Mouse (Mus musculus) liver, postnatal 0 days (tissue): Measurements from ENCODE around the gene Grhpr. TPM values are rescaled to one million over a fixed set of nuclear protein-coding genes. Genes with fewer than 3 reads are reported as not detected.
"Not testable (repeated sequence)": the region's sequence is repeated elsewhere in the genome, so short reads cannot be mapped to it uniquely, and the experiment has no call there.

Experiments used
- ATAC-seq: fragments of 200-750 bp; cut with Nextera tagmentation; 2 replicates; pipeline ENCODE4 v1.8.0; 2017; ENCODE audit warnings: mild to moderate bottlenecking, moderate library complexity
- DNase-seq: peaks from one replicate; pipeline ENCODE4 v3.0.0-alpha.2; 2016
- H3K27ac ChIP-seq: fragments of 300-500 bp; sonication (generic); 2 replicates; pipeline ENCODE4 v1.5.1; 2014; ENCODE audit warnings: antibody characterized with exemption, moderate library complexity, mild to moderate bottlenecking, low read depth
- H3K27me3 ChIP-seq: fragments of 300-500 bp; sonication (generic); 2 replicates; pipeline ENCODE4 v1.6.1; 2014; ENCODE audit warnings: low read length, control low read depth, mixed read lengths; ENCODE audit not compliant: insufficient read depth
- H3K36me3 ChIP-seq: fragments of 300-500 bp; sonication (generic); replicated peaks from 2 replicates; pipeline ENCODE4 v1.6.1; 2014; ENCODE audit warnings: mild to moderate bottlenecking, control low read depth, low read length, moderate library complexity, mixed read lengths; ENCODE audit not compliant: insufficient read depth
- H3K4me1 ChIP-seq: fragments of 300-500 bp; sonication (generic); 2 replicates; pipeline ENCODE4 v1.6.1; 2014; ENCODE audit warnings: antibody characterized with exemption, mild to moderate bottlenecking, control low read depth; ENCODE audit not compliant: insufficient read depth
- H3K4me2 ChIP-seq: fragments of 300-500 bp; sonication (generic); 2 replicates; pipeline ENCODE4 v1.6.1; 2014; ENCODE audit warnings: low read depth, mild to moderate bottlenecking, low read length, moderate library complexity, mixed read lengths
- H3K4me3 ChIP-seq: fragments of 300-500 bp; sonication (generic); 2 replicates; pipeline ENCODE4 v1.5.1; 2014; ENCODE audit warnings: low read depth, low read length
- H3K9ac ChIP-seq: fragments of 300-500 bp; sonication (generic); replicated peaks from 2 replicates; pipeline ENCODE4 v1.6.1; 2014; ENCODE audit warnings: mild to moderate bottlenecking, moderate library complexity
- H3K9me3 ChIP-seq: fragments of 300-500 bp; sonication (generic); 2 replicates; pipeline ENCODE4 v1.6.1; 2016; ENCODE audit warnings: mild to moderate bottlenecking, control low read depth, low read length, mixed read lengths
- CTCF ChIP-seq: sonication (generic); IDR thresholded peaks from 2 replicates; pipeline ENCODE4 v1.5.1; 2016; ENCODE audit warnings: antibody characterized with exemption, low read depth
- EP300 ChIP-seq: IDR thresholded peaks from 2 replicates; pipeline ENCODE4 v1.6.1; 2016; ENCODE audit warnings: antibody characterized with exemption, low read depth, mild to moderate bottlenecking
- WGBS: fragments of 180-500 bp; shearing (Covaris S2); extraction: QIAGEN DNeasy Blood & Tissue Kit; methylation state at CpG from one replicate; pipeline ENCODE4 v1.1.7; 2014; ENCODE audit not compliant: insufficient replicate concordance; 5-methylcytosine and 5-hydroxymethylcytosine counted together
- polyA plus RNA-seq: library from polyadenylated mRNA; unstranded; fragments of >200 nt; fragmentation: Nextera tagmentation; extraction: Ambion mirVana; gene quantifications from 2 replicates; pipeline ENCODE4 v1.2.1, GENCODE M21; 2015

Gene Grhpr
- polyA plus RNA-seq, 1 experiment from 2014 or later, result 458 TPM

- Histone ChIP-seq H3K9ac (no peak overlapping the region), H3K9me3 (no peaks in the 10 kb centered on the region), H3K4me2 (no peak overlapping the region), H3K27me3 (no peaks in the 10 kb centered on the region), H3K4me3 (no peak overlapping the region), H3K27ac (no peak overlapping the region), H3K4me1 (peaks cover 4% of the 10 kb centered on the region), H3K36me3 (no peaks in the 10 kb centered on the region)
- TF ChIP-seq EP300 (no peak), CTCF (no peak)
- DNase-seq (no peak), ATAC-seq (0 out of 2 replicates have a peak, but pooled peaks have one; percentile 19)
- WGBS, result 29% methylated on average over 1 of the region's 1 CpGs
Measured at GRCm38 (mm10) chr4:44942237-44942636, 39.0 kb upstream of the Grhpr start.

- TF ChIP-seq CTCF (no peak), EP300 (no peak)
- Histone ChIP-seq H3K4me1 (peaks cover 4% of the 10 kb centered on the region), H3K27ac (no peak overlapping the region), H3K36me3 (no peaks in the 10 kb centered on the region), H3K4me3 (no peak overlapping the region), H3K9me3 (no peaks in the 10 kb centered on the region), H3K27me3 (no peaks in the 10 kb centered on the region), H3K9ac (no peak overlapping the region), H3K4me2 (no peak overlapping the region)
- ATAC-seq (no peak), DNase-seq (no peak)
- WGBS, result 64% methylated on average over 6 of the region's 6 CpGs
Measured at GRCm38 (mm10) chr4:44943480-44943879, 37.7 kb upstream of the Grhpr start.

GRCm38 (mm10) chr4:44944426-44945075, 36.6 kb upstream of the Grhpr start:
- no peak for DNase-seq
- ATAC-seq, result no peak
- 71% methylated on average over 10 of the region's 10 CpGs for WGBS

GRCm38 (mm10) chr4:44946126-44946525, 35.1 kb upstream of the Grhpr start:
- H3K9ac ChIP-seq, H3K4me2 ChIP-seq: not testable (repeated sequence)

More at GRCm38 (mm10) chr4:44944426-44945075, 36.6 kb upstream of the Grhpr start:
- Histone ChIP-seq H3K9ac (no peak overlapping the region), H3K36me3 (no peaks in the 10 kb centered on the region), H3K9me3 (no peaks in the 10 kb centered on the region), H3K27me3 (no peaks in the 10 kb centered on the region), H3K27ac (no peak overlapping the region), H3K4me2 (no peak overlapping the region), H3K4me3 (no peak overlapping the region), H3K4me1 (peaks cover 4% of the 10 kb centered on the region)
- TF ChIP-seq EP300 (no peak), CTCF (no peak)

DNA sequence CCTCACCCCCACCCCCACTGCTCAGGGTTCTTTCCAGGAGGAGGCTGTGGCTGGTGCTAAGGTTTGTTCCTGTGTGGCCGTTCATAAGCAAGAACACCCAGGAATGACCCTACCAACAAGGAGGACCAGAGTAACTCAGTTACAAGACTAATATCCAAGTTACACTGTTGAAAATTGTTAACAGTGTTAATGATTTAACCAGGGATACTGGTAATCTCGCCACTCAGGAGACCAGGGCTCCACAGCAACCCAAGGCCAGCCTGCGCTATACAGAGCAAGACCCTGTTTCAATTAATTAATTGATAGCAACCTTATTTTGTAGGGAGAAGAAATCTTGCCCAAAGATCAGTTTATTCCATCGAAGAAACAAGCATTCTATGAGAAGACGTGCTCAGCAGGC, 33.7 kb upstream of the Grhpr start:
- no peaks in the 10 kb centered on the region for H3K36me3 ChIP-seq
- no peaks in the 10 kb centered on the region for H3K9me3 ChIP-seq
- H3K27ac ChIP-seq, result no peak overlapping the region
- peaks cover 4% of the 10 kb centered on the region for H3K4me1 ChIP-seq
- DNase-seq (no peak), ATAC-seq (no peak)
- no peak overlapping the region for H3K4me3 ChIP-seq
- 75% methylated on average over 5 of the region's 5 CpGs for WGBS
- TF ChIP-seq CTCF (no peak), EP300 (no peak)
- H3K27me3 ChIP-seq, result no peaks in the 10 kb centered on the region
- no peak overlapping the region for H3K4me2 ChIP-seq
- H3K9ac ChIP-seq, result no peak overlapping the region

More at GRCm38 (mm10) chr4:44946126-44946525, 35.1 kb upstream of the Grhpr start:
- H3K9me3 ChIP-seq, H3K4me1 ChIP-seq, DNase-seq, H3K36me3 ChIP-seq, H3K27ac ChIP-seq, ATAC-seq, H3K27me3 ChIP-seq, H3K4me3 ChIP-seq: not testable (repeated sequence)
- WGBS, result 100% methylated on average over 2 of the region's 2 CpGs

GRCm38 (mm10) chr4:44948314-44948713, 32.9 kb upstream of the Grhpr start:
- Histone ChIP-seq H3K27me3 (no peaks in the 10 kb centered on the region), H3K36me3 (no peaks in the 10 kb centered on the region), H3K4me1 (peaks cover 2% of the 10 kb centered on the region), H3K4me2 (no peak overlapping the region), H3K9ac (no peak overlapping the region), H3K4me3 (no peak overlapping the region), H3K27ac (no peak overlapping the region), H3K9me3 (no peaks in the 10 kb centered on the region)
- DNase-seq (no peak), ATAC-seq (no peak)
- TF ChIP-seq EP300, result no peak
- TF ChIP-seq CTCF, result no peak
- whole genome bisulfite sequencing, result 94% methylated on average over 1 of the region's 1 CpGs

- H3K27ac ChIP-seq, result no peak overlapping the region
- no peak overlapping the region for H3K9ac ChIP-seq
- DNase-seq (no peak), ATAC-seq (no peak)
- H3K4me2 ChIP-seq, result no peak overlapping the region
- H3K27me3 ChIP-seq, result no peaks in the 10 kb centered on the region
- H3K36me3 ChIP-seq, result no peaks in the 10 kb centered on the region
- WGBS, result 81% methylated on average over 9 of the region's 9 CpGs
- H3K4me1 ChIP-seq, result no peaks in the 10 kb centered on the region
- TF ChIP-seq EP300 (no peak), CTCF (no peak)
- no peak overlapping the region for H3K4me3 ChIP-seq
- H3K9me3 ChIP-seq, result no peaks in the 10 kb centered on the region
Measured at GRCm38 (mm10) chr4:44953041-44953440, 28.2 kb upstream of the Grhpr start.
